Mouse (Mus musculus) brain, embryonic 14.5 days (tissue): ENCODE data around the gene Kcnip4.

Experiments
- CTCF ChIP-seq: fragments of 200-500 bp; IDR thresholded peaks from 2 replicates; pipeline ENCODE4 v1.5.1; 2012; ENCODE audit warnings: inconsistent platforms, mild to moderate bottlenecking, moderate library complexity, borderline replicate concordance; ENCODE audit not compliant: insufficient read depth, insufficient read length; ENCODE audit errors: extremely low read depth
- POLR2A ChIP-seq: fragments of 200-500 bp; IDR thresholded peaks from 2 replicates; pipeline ENCODE4 v1.6.1; 2012; ENCODE audit warnings: mild to moderate bottlenecking, inconsistent platforms, borderline replicate concordance; ENCODE audit not compliant: poor library complexity, insufficient read depth, insufficient read length, severe bottlenecking; ENCODE audit errors: extremely low read depth

- TF ChIP-seq POLR2A: no peak
- TF ChIP-seq CTCF: no peak
Observed at GRCm38 (mm10) chr5:48687068-48687467, 837.6 kb downstream of the Kcnip4 start.
